Mouse (Mus musculus) liver, embryonic 14.5 days (tissue): ENCODE measurements around the gene Maats1. TPM values are rescaled to one million over a fixed set of nuclear protein-coding genes. Genes with fewer than 3 reads are reported as not detected.
A peak's percentile ranks its signal among the peaks of the same experiment; 100 is the strongest.

Source experiments
- ATAC-seq: fragments of 200-750 bp; cut with Nextera tagmentation; 2 replicates; pipeline ENCODE4 v1.8.0; 2017; ENCODE audit warnings: moderate number of reproducible peaks, mild to moderate bottlenecking, moderate library complexity; ENCODE audit not compliant: insufficient read depth
- DNase-seq, 3 experiments: peaks; one replicate each; pipeline ENCODE4 v3.0.0-alpha.2; 2012 to 2013; ENCODE audit warnings: low read depth in 3 of 3, low spot score in 3 of 3
- H3K27ac ChIP-seq: fragments of 300-500 bp; sonication (generic); 2 replicates; pipeline ENCODE4 v1.5.1; 2014; ENCODE audit warnings: moderate library complexity, mild to moderate bottlenecking, control low read depth, inconsistent platforms
- H3K27me3 ChIP-seq: fragments of 300-500 bp; sonication (generic); 2 replicates; pipeline ENCODE4 v1.6.1; 2014; ENCODE audit warnings: mild to moderate bottlenecking, low read length, moderate library complexity; ENCODE audit not compliant: control insufficient read depth, insufficient read depth
- H3K36me3 ChIP-seq: fragments of 300-500 bp; sonication (generic); replicated peaks from 2 replicates; pipeline ENCODE4 v1.6.1; 2014; ENCODE audit warnings: low read depth; ENCODE audit not compliant: control insufficient read depth, insufficient read depth
- H3K4me1 ChIP-seq, 2 experiments: fragments of 200-500 bp in 1 of 2; fragments of 300-500 bp in 1 of 2; sonication (generic) in 1 of 2; replicated peaks; 2 replicates each; pipeline ENCODE4 v1.6.1; 2012 to 2014; ENCODE audit warnings: antibody characterized with exemption in 1 of 2, inconsistent platforms in 1 of 2, low read length in 1 of 2; ENCODE audit not compliant: control insufficient read depth in 2 of 2, insufficient read depth in 2 of 2
- H3K4me2 ChIP-seq: fragments of 300-500 bp; sonication (generic); 2 replicates; pipeline ENCODE4 v1.6.1; 2014; ENCODE audit warnings: low read depth, mild to moderate bottlenecking, control low read depth, moderate library complexity
- H3K4me3 ChIP-seq, 2 experiments: fragments of 200-500 bp in 1 of 2; fragments of 300-500 bp in 1 of 2; sonication (generic) in 1 of 2; 2 replicates each; pipeline ENCODE4 v1.5.1; 2012 to 2014; ENCODE audit warnings: low read depth in 2 of 2, low read length in 2 of 2, mild to moderate bottlenecking in 2 of 2, control low read depth in 1 of 2, inconsistent platforms in 1 of 2, moderate library complexity in 1 of 2; ENCODE audit not compliant: insufficient read depth in 1 of 2
- H3K9ac ChIP-seq: fragments of 300-500 bp; sonication (generic); replicated peaks from 2 replicates; pipeline ENCODE4 v1.6.1; 2014; ENCODE audit warnings: mild to moderate bottlenecking, control low read depth, moderate library complexity
- H3K9me3 ChIP-seq: fragments of 300-500 bp; sonication (generic); 2 replicates; pipeline ENCODE4 v1.6.1; 2016; ENCODE audit warnings: low read length, mixed read lengths; ENCODE audit not compliant: control insufficient read depth
- CTCF ChIP-seq: IDR thresholded peaks from 2 replicates; pipeline ENCODE4 v1.5.1; 2016; ENCODE audit warnings: antibody characterized with exemption, low read depth, control low read depth
- EP300 ChIP-seq: IDR thresholded peaks from 2 replicates; pipeline ENCODE4 v1.6.1; 2016; ENCODE audit warnings: antibody characterized with exemption, low read depth
- WGBS: fragments of 180-500 bp; shearing (Covaris S2); extraction: QIAGEN DNeasy Blood & Tissue Kit; methylation state at CpG from one replicate; pipeline ENCODE4 v1.1.7; 2014; ENCODE audit not compliant: insufficient replicate concordance; 5-methylcytosine and 5-hydroxymethylcytosine counted together
- polyA plus RNA-seq, 2 experiments: library from polyadenylated mRNA; depleted of rRNA in 1 of 2; stranded (reverse) in 1 of 2; unstranded in 1 of 2; fragments of >200 nt; fragmentation: Nextera tagmentation in 1 of 2; extraction: Ambion mirVana in 1 of 2; gene quantifications; 2 replicates each; pipeline versions ENCODE4 v1.2.1 to v1.2.3; 2012 to 2014

Gene Maats1
- polyA plus RNA-seq, 2 experiments: 0.01 TPM; not detected in 1

- ATAC-seq: no peak
- Histone ChIP-seq H3K4me1 (peaks cover 35 to 55% of the 10 kb centered on the region in 2 experiments), H3K4me3 (no peak overlapping the region), H3K36me3 (no peaks in the 10 kb centered on the region), H3K9me3 (no peaks in the 10 kb centered on the region), H3K4me2 (peak overlapping the region; percentile 31), H3K9ac (no peak overlapping the region), H3K27ac (peak overlapping the region; percentile 48), H3K27me3 (no peaks in the 10 kb centered on the region)
- 42% methylated on average over 10 of the region's 10 CpGs for WGBS
- TF ChIP-seq CTCF (no peak), EP300 (no peak)
- no peak for DNase-seq
Measured at GRCm38 (mm10) chr16:38368336-38368735, 26.4 kb upstream of the Maats1 start.

- no peaks in the 10 kb centered on the region for H3K9me3 ChIP-seq
- H3K4me1 ChIP-seq: peaks cover 29 to 60% of the 10 kb centered on the region in 2 experiments
- no peak overlapping the region for H3K27ac ChIP-seq
- DNase-seq (no peak), ATAC-seq (no peak)
- no peaks in the 10 kb centered on the region for H3K36me3 ChIP-seq
- no peak for TF ChIP-seq CTCF
- TF ChIP-seq EP300: no peak
- no peak overlapping the region for H3K9ac ChIP-seq
- H3K4me3 ChIP-seq: no peak overlapping the region
- H3K27me3 ChIP-seq: no peaks in the 10 kb centered on the region
- H3K4me2 ChIP-seq: no peak overlapping the region
- WGBS: 70% methylated on average over 4 of the region's 4 CpGs
Measured at GRCm38 (mm10) chr16:38366231-38366630, 24.3 kb upstream of the Maats1 start.

- H3K27ac ChIP-seq: no peak overlapping the region
- ATAC-seq: no peak
- TF ChIP-seq EP300 (no peak), CTCF (no peak)
- H3K9ac ChIP-seq: no peak overlapping the region
- no peaks in the 10 kb centered on the region for H3K27me3 ChIP-seq
- 81% methylated on average over 10 of the region's 10 CpGs for WGBS
- no peaks in the 10 kb centered on the region for H3K36me3 ChIP-seq
- no peak overlapping the region for H3K4me2 ChIP-seq
- no peak for DNase-seq
- H3K4me1 ChIP-seq: peaks cover 20 to 51% of the 10 kb centered on the region in 2 experiments
- no peaks in the 10 kb centered on the region for H3K9me3 ChIP-seq
- no peak overlapping the region for H3K4me3 ChIP-seq
Measured at GRCm38 (mm10) chr16:38365390-38365789, 23.4 kb upstream of the Maats1 start.

GRCm38 (mm10) chr16:38363657-38364056 lies 21.7 kb upstream of the Maats1 start:
- Histone ChIP-seq H3K4me3 (no peak overlapping the region), H3K4me2 (no peak overlapping the region)
- ATAC-seq: no peak

GRCm38 (mm10) chr16:38363256-38363595 lies 21.3 kb upstream of the Maats1 start:
- ATAC-seq (no peak), DNase-seq (no peak)
- Histone ChIP-seq H3K4me3 (no peak overlapping the region), H3K9me3 (no peaks in the 10 kb centered on the region), H3K27ac (no peak overlapping the region), H3K27me3 (no peaks in the 10 kb centered on the region), H3K4me2 (no peak overlapping the region), H3K4me1 (peaks cover 6 to 36% of the 10 kb centered on the region in 2 experiments), H3K9ac (no peak overlapping the region), H3K36me3 (no peaks in the 10 kb centered on the region)
- 43% methylated on average over 3 of the region's 3 CpGs for WGBS
- TF ChIP-seq CTCF (no peak), EP300 (no peak)

More at GRCm38 (mm10) chr16:38363657-38364056, 21.7 kb upstream of the Maats1 start:
- no peak overlapping the region for H3K9ac ChIP-seq
- H3K4me1 ChIP-seq: peaks cover 11 to 40% of the 10 kb centered on the region in 2 experiments
- DNase-seq: no peak
- TF ChIP-seq EP300: no peak
- TF ChIP-seq CTCF: no peak
- H3K27ac ChIP-seq: no peak overlapping the region
- WGBS: 51% methylated on average over 7 of the region's 7 CpGs
- H3K9me3 ChIP-seq: no peaks in the 10 kb centered on the region
- H3K36me3 ChIP-seq: no peaks in the 10 kb centered on the region
- no peaks in the 10 kb centered on the region for H3K27me3 ChIP-seq
